Mouse (Mus musculus): ENCODE data around the gene Top3b. TPM values are rescaled to one million over a fixed set of nuclear protein-coding genes. Genes with fewer than 3 reads are reported as not detected.
"Not testable (repeated sequence)": the region's sequence is repeated elsewhere in the genome, so short reads cannot be mapped to it uniquely, and the experiment has no call there.

Gene Top3b
- polyA plus RNA-seq, 1 experiment from 2014 or later = 76.9 TPM

DNA sequence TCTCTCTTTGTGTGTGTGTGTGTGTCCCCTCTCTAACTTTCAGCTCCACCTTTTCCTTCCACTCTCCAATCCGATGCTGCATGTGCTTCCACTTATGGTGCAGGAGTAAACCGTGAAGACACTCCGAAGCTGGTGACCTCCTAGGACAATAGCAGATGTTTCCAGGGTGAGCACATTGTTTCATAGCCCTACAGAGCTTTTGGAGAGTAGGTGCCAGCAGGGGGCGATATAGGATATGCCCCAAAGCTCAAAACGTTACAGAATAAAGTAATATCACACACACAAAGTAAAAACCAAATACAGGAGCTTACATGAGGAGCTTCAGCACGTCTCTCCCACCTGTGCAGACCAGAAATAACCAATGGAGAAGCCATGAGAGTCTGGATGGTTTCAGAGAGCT is 15.7 kb upstream of the Top3b start:
- Histone ChIP-seq H3K4me3 (ENCODE audit: low read depth, low read length) (no peak overlapping the region), H3K27me3 (ENCODE audit: insufficient read depth, low read length) (no peaks in the 10 kb centered on the region), H3K36me3 (ENCODE audit: insufficient read depth) (no peaks in the 10 kb centered on the region), H3K9ac (no peak overlapping the region), H3K4me2 (no peak overlapping the region), H3K27ac (ENCODE audit: low read depth) (no peak overlapping the region), H3K4me1 (ENCODE audit: insufficient read depth) (no peaks in the 10 kb centered on the region), H3K9me3 (ENCODE audit: low read depth, low read length) (no peaks in the 10 kb centered on the region)
- peak; percentile 74 for DNase-seq
- 27% methylated on average over 6 of the region's 6 CpGs for WGBS
- TF ChIP-seq CTCF (IDR thresholded peaks at IDR 0.05; ENCODE audit: low read depth) = peak; percentile 65
- ATAC-seq (ENCODE audit: insufficient read depth) = no peak

GRCm38 (mm10) chr16:16855541-16855940 is 15.0 kb upstream of the Top3b start:
- H3K9ac ChIP-seq = no peak overlapping the region
- WGBS = 90% methylated on average over 1 of the region's 1 CpGs
- no peak for DNase-seq
- no peaks in the 10 kb centered on the region for H3K36me3 ChIP-seq (ENCODE audit: insufficient read depth)
- no peak for ATAC-seq (ENCODE audit: insufficient read depth)
- no peaks in the 10 kb centered on the region for H3K4me1 ChIP-seq (ENCODE audit: insufficient read depth)
- H3K27ac ChIP-seq (ENCODE audit: low read depth) = no peak overlapping the region
- H3K4me2 ChIP-seq = no peak overlapping the region
- H3K4me3 ChIP-seq (ENCODE audit: low read depth, low read length) = no peak overlapping the region
- H3K9me3 ChIP-seq (ENCODE audit: low read depth, low read length) = no peaks in the 10 kb centered on the region
- H3K27me3 ChIP-seq (ENCODE audit: insufficient read depth, low read length) = no peaks in the 10 kb centered on the region
- no peak for TF ChIP-seq CTCF (IDR thresholded peaks at IDR 0.05; ENCODE audit: low read depth)

DNA sequence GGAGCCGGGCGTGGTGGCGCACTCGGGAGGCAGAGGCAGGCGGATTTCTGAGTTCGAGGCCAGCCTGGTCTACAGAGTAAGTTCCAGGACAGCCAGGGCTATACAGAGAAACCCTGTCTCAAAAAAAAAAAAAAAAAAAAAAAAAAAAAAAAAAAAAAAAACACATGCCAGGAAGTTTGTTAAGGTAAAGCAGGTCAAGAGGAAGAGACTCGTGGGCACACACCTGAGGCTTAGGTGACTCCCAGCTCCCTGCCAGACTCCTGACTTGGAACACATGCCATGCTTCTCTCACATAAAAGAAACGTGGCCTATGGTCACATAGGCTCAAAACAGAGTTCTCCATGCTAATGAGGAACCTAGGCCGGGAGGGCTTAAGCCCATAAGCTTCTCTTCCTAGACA is 14.5 kb upstream of the Top3b start:
- not testable (repeated sequence) for H3K27me3 ChIP-seq (ENCODE audit: insufficient read depth, low read length); H3K4me3 ChIP-seq (ENCODE audit: low read depth, low read length); ATAC-seq (ENCODE audit: insufficient read depth); H3K36me3 ChIP-seq (ENCODE audit: insufficient read depth); H3K9ac ChIP-seq; H3K4me2 ChIP-seq; H3K9me3 ChIP-seq (ENCODE audit: low read depth, low read length); DNase-seq; H3K27ac ChIP-seq (ENCODE audit: low read depth); H3K4me1 ChIP-seq (ENCODE audit: insufficient read depth)
- 80% methylated on average over 9 of the region's 9 CpGs for WGBS

GRCm38 (mm10) chr16:16856731-16857476 is 13.6 kb upstream of the Top3b start:
- no peaks in the 10 kb centered on the region for H3K9me3 ChIP-seq (ENCODE audit: low read depth, low read length)
- no peak overlapping the region for H3K9ac ChIP-seq
- no peak for ATAC-seq (ENCODE audit: insufficient read depth)
- TF ChIP-seq CTCF (IDR thresholded peaks at IDR 0.05; ENCODE audit: low read depth) = no peak
- no peak for DNase-seq
- H3K36me3 ChIP-seq (ENCODE audit: insufficient read depth) = no peaks in the 10 kb centered on the region
- H3K4me1 ChIP-seq (ENCODE audit: insufficient read depth) = no peaks in the 10 kb centered on the region
- no peak overlapping the region for H3K4me2 ChIP-seq
- no peak overlapping the region for H3K4me3 ChIP-seq (ENCODE audit: low read depth, low read length)
- no peak overlapping the region for H3K27ac ChIP-seq (ENCODE audit: low read depth)
- no peaks in the 10 kb centered on the region for H3K27me3 ChIP-seq (ENCODE audit: insufficient read depth, low read length)
- 71% methylated on average over 13 of the region's 13 CpGs for WGBS

DNA sequence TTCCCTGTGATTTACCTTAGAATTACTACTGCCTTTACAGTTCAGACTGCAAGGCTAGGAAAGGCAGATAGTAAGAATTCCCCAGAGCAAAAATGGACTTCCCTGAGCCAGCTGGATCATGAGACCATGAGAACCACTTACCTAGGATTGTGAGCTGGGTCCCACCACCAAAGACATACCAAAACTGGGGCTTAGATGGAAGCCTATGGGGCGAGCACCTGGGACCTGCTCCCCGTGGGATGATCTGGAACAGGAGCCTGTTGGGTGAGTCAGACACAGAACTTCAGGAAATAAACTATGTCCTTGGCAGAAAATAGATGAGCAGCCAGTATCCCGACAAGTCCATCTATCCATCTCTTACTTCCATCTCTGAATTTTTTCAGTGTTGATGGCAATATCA is 8.2 kb upstream of the Top3b start:
- WGBS = 65% methylated on average over 3 of the region's 3 CpGs
- no peak overlapping the region for H3K4me3 ChIP-seq (ENCODE audit: low read depth, low read length)
- no peak for TF ChIP-seq CTCF (IDR thresholded peaks at IDR 0.05; ENCODE audit: low read depth)

DNA sequence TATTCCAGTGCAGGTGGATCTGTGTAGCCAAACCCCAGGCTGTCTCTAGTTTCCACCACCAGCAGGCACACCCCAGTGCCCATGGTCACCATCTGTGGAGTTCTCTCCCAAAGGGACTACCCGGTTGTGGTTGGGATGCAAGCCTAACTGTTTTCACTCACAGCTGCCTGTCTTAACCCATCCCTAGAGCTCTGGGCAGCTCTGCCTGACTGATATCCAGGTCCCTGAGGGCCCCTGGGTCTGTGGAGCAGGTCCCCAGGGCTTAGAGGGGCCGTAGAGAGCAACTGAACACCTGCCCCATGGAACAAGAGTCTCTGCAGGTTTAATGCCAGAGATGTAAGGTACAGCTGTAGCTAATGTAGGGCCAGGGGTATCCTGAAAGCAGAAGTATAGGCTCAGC is 6.6 kb upstream of the Top3b start, which contains the start of gene Igll1:
Gene Igll1 (minus strand): TSS at position 8 of the 400 bp plus-strand sequence.
- Histone ChIP-seq H3K4me3 (ENCODE audit: low read depth, low read length) (no peak within 1 kb of the TSS), H3K9ac (no peak within 1 kb of the TSS), H3K27ac (ENCODE audit: low read depth) (no peak within 1 kb of the TSS), H3K36me3 (ENCODE audit: insufficient read depth) (no peaks in the 10 kb centered on the region), H3K4me2 (no peak within 1 kb of the TSS), H3K9me3 (ENCODE audit: low read depth, low read length) (no peaks in the 10 kb centered on the region), H3K4me1 (ENCODE audit: insufficient read depth) (no peaks in the 10 kb centered on the region), H3K27me3 (ENCODE audit: insufficient read depth, low read length) (no peaks in the 10 kb centered on the region)
- TF ChIP-seq CTCF (IDR thresholded peaks at IDR 0.05; ENCODE audit: low read depth) = no peak
- ATAC-seq (ENCODE audit: insufficient read depth) (no peak), DNase-seq (no peak)
- 80% methylated on average over 2 of the region's 2 CpGs for WGBS

More for the DNA sequence above, 8.2 kb upstream of the Top3b start:
- Histone ChIP-seq H3K36me3 (ENCODE audit: insufficient read depth) (no peaks in the 10 kb centered on the region), H3K27me3 (ENCODE audit: insufficient read depth, low read length) (no peaks in the 10 kb centered on the region), H3K4me1 (ENCODE audit: insufficient read depth) (no peaks in the 10 kb centered on the region), H3K27ac (ENCODE audit: low read depth) (no peak overlapping the region), H3K9me3 (ENCODE audit: low read depth, low read length) (no peaks in the 10 kb centered on the region), H3K4me2 (no peak overlapping the region), H3K9ac (no peak overlapping the region)
- ATAC-seq (ENCODE audit: insufficient read depth) = no peak
- no peak for DNase-seq

GRCm38 (mm10) chr16:16865217-16865616 is 5.3 kb upstream of the Top3b start:
- TF ChIP-seq CTCF (IDR thresholded peaks at IDR 0.05; ENCODE audit: low read depth) = no peak
- Histone ChIP-seq H3K9ac (no peak overlapping the region), H3K27me3 (ENCODE audit: insufficient read depth, low read length) (no peaks in the 10 kb centered on the region), H3K27ac (ENCODE audit: low read depth) (no peak overlapping the region), H3K4me2 (no peak overlapping the region), H3K4me1 (ENCODE audit: insufficient read depth) (no peaks in the 10 kb centered on the region), H3K9me3 (ENCODE audit: low read depth, low read length) (no peaks in the 10 kb centered on the region), H3K4me3 (ENCODE audit: low read depth, low read length) (no peak overlapping the region), H3K36me3 (ENCODE audit: insufficient read depth) (no peaks in the 10 kb centered on the region)
- DNase-seq (no peak), ATAC-seq (ENCODE audit: insufficient read depth) (no peak)

Data from lung, embryonic 14.5 days (tissue).